Mouse (Mus musculus) kidney, postnatal 36 days (tissue): ENCODE measurements around the gene Kit.

Experiments used
- DNase-seq, 2 experiments: peaks; one replicate each; pipeline ENCODE4 v3.0.0; 2021 to 2022; ENCODE audit warnings: mixed read lengths in 2 of 2

Kit gene

DNA sequence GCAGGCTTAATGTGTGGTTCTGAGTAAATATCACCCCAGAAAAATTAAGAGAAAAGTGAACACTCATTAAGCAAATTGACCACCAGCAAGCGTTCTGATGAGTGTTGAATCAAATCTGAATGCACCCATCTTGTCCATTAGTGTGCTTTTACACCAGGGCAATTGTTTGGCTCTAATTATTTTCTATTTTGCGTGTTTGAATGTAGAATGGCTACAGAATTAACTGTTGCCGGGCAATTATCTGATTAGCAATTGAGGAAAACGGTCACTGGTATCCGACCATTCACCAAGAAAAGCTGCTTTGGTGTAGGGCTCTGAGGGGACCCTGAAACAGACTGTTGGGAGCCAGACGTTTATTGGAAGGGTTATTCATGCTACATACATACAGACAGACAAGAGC is 16.2 kb downstream of the Kit start:
- DNase-seq, result no peak

GRCm38 (mm10) chr5:75591567-75591966 is 16.9 kb downstream of the Kit start:
- no peak for DNase-seq

- no peak for DNase-seq
These were observed 20.6 kb downstream of the Kit start for GRCm38 (mm10) chr5:75595319-75595718.

- DNase-seq, result peak; percentile 37 to 68
These were observed 21.5 kb downstream of the Kit start for GRCm38 (mm10) chr5:75596211-75596610.

GRCm38 (mm10) chr5:75597316-75597715 is 22.6 kb downstream of the Kit start:
- no peak for DNase-seq

DNA sequence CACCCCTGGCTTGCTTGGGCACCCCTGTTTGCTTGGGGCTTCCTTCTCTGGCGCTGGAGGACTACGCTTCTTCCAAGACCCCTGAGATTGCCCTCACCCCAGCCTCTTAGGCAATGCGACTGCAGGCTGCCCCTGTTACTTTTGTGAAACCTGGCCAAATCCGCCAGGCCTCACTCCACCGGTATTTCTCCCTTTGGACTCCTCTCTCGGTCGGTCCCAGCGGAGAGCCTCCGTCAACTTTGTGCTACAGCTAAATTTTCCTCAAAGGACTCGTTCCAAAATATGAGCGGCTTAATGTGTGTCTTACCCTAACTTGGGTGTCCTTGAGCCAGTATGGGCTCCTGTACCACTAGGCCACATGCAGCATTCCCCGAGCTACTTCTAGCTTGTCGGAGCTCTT is 23.8 kb downstream of the Kit start:
- DNase-seq, result no peak

DNA sequence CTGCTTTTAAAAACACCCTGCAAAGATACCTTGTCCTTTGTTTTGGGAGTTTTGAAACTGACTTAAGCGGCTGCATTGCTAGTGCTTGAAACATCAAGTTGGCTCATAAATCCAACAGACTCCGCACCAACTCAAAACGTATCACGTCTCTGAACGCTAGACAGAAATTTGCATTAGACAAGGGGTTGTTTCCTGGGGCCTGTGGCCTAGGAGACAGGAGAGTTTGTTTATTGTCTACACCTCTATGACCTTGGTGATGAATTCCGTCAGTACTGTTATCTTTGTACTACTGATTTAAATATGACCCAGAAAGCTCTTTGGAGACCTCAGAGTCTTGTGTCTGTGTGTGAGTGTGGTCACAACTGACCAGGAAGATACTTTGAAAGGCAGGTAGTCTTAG is 25.3 kb downstream of the Kit start:
- DNase-seq, result no peak

DNA sequence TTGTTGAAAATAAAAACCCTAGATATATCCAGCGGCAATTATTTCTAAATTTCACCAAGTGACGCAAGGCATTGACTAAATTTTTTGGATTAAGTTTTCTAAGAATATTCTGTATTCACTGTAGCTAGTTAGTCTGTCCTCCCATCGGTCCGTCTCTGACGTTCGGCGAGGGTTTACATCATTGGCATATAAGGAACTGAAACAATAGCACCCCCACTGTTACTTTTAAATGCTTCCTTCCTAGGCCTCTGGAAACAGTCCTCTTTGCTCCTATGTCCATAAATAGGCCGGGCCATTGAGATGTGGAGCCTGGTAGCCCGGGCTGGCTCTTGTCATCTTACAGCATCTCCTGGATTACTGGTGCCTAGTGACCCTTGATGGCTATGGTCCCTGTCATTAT is 29.5 kb downstream of the Kit start:
- DNase-seq, result no peak

DNA sequence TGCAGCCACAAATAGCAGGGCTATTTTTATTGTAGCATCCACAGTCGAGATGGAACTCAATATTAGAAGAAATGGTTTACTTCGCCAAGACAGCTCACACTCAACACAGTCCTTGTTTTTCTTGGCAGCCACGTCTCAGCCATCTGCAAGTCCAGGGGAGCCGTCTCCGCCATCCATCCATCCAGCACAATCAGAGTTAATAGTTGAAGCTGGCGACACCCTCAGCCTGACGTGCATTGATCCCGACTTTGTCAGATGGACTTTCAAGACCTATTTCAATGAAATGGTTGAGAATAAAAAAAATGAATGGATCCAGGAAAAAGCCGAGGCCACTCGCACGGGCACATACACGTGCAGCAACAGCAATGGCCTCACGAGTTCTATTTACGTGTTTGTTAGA is 32.2 kb downstream of the Kit start:
- DNase-seq, result no peak

DNA sequence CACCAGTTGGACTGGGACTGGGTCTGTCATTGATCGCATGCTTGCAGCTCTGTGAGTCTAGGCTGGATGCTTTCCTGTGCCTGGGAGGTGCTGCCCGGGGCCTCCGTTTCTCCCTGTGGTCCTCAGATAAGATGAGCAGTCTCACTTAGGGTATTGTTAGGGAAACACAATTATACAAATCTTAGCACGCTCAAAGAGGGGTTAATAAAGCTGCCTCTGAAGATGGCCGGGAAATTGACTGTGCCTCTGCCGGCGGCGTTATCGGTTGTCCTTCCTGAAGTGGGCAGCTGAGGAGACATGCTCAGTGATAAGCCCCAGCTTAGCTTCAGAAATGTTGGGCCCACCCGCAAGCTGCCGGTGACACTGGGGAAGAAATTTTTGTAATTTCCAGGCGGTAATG is 33.3 kb downstream of the Kit start:
- DNase-seq, result no peak

DNA sequence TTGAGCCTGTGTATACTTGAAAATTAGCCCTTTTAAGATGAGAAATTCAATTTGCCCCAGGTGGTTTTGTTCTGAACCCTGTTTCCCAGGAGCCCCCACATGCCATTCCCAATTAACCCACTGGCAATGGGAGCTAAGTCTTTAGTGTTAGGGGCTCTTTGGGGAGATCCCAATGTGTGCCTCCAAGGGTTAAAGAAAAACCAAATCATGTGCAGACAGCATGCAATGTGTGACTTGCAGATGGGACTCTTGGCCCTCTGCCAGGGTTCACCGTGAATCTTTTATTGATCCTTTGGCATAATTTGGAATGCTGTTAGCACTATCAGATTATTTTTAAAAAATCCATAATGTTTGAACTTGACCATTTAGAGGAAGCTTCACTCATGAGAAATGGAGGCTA is 37.7 kb downstream of the Kit start:
- no peak for DNase-seq

GRCm38 (mm10) chr5:75612926-75613325 is 38.2 kb downstream of the Kit start:
- DNase-seq, result no peak

GRCm38 (mm10) chr5:75615000-75615571 is 40.4 kb downstream of the Kit start:
- no peak for DNase-seq

- DNase-seq, result no peak
These were observed 40.9 kb downstream of the Kit start for GRCm38 (mm10) chr5:75615624-75616023.

GRCm38 (mm10) chr5:75622401-75622800 is 47.7 kb downstream of the Kit start:
- DNase-seq, result no peak

- DNase-seq, result no peak
These were observed 48.3 kb downstream of the Kit start for GRCm38 (mm10) chr5:75623007-75623406.

DNA sequence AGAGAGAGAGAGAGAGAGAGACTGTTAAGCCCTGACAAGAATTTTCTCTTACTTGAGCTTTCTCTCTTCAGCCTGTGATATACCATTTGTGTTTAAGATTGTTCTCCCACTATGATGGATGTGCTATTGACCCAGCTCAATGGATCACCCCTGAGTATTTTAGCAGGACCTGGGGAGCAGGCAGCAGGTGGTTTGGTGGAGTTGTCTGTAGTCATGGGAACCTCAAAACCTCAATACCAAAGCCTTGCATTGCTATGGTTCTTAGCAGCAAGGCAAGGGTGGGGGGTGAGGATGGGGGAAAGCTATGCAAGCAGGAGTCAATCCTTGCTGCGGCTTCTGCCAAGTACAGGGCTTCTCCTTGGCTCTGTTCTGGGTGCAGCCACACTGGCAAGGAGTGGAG is 48.8 kb downstream of the Kit start:
- no peak for DNase-seq

DNA sequence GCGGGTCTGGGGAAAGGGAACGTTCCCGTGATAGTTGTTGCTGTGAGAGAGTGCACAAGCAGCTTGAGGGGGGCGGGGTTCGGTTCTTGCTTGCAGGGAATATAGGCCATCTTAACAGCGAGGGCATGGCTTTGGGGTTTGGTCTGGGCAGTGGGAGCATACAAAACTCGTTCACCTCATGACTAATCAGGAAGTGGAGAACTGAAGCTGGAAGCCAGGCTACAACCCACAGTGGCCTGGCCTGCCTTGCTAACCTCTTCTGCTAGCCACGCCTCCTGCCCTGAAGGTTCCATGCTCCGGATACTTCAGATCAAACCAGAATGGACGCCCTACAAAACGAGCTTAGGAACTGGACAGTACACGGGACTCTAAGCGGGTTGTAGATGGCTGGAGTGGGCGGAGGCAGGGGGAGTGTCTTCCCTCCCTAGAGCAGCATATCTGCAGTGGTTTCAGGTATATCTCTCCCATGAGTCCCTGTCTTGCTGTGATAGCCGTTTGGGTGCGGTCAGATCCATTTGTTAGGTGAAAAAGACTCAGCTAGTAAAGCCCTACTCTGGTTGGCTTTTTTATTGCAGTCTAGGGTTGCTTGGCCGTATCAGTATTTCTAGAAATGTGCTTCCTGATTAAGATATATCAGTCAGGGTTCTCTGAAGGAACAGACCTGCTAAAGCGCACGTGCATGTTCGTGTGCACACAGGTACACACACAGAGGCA is 49.4 kb downstream of the Kit start:
- no peak for DNase-seq

GRCm38 (mm10) chr5:75625059-75625458 is 50.3 kb downstream of the Kit start:
- no peak for DNase-seq

- DNase-seq, result no peak
These were observed 51.6 kb downstream of the Kit start for GRCm38 (mm10) chr5:75626284-75626683.

GRCm38 (mm10) chr5:75626703-75627102 is 52.0 kb downstream of the Kit start:
- DNase-seq, result no peak

DNA sequence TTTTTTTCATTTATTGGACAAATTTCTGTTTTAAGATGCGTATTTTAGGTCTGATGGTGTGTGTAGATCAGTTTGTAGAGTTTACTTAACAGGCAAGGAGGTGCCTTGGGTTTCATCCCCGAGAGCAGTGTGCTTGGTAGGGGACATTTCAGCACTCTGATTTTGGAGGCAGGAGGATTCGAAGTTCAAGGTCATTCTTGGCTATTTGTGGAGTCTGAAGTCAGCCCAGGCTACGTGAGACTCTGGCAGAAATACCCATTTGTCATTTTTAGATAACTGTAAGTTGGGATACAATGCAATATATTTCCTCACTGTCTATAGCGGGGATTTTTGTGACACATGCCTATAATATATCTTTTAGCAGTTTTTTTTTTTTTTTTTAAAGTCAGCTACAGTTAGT is 57.5 kb downstream of the Kit start:
- no peak for DNase-seq

- no peak for DNase-seq
These were observed 58.3 kb downstream of the Kit start for GRCm38 (mm10) chr5:75632846-75633640.

DNA sequence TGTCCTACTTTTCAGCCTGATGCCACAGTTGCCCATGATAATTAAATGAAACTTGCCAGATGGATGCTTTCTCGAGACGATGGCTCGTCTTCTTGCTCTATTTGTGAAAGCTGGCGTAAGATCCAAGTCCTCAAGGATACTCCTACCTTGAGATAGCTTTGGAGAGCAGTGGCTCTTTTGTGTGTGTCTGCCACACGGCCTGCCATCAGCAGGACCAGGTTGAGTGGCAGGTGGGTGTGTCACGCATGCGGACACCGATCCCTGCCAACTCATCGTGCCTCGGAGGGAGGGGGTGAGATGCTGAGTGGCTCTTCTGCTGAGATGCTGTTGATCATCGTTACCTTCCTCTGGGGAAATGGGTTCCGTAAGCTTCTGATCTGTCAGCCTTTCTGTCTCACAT is 60.7 kb downstream of the Kit start:
- no peak for DNase-seq
